Mouse (Mus musculus) gastrocnemius, adult 2 months (tissue): ENCODE results near the gene Frs3. TPM values are rescaled to one million over a fixed set of nuclear protein-coding genes. Genes with fewer than 3 reads are reported as not detected.

Source experiments
- DNase-seq: peaks from one replicate; pipeline ENCODE4 v3.0.0; 2022
- H3K27ac ChIP-seq: fragments of 200-600 bp; 2 replicates; pipeline ENCODE4 v1.8.1; 2022; ENCODE audit warnings: mild to moderate bottlenecking
- H3K4me3 ChIP-seq: fragments of 200-600 bp; 2 replicates; pipeline ENCODE4 v1.8.1; 2022; ENCODE audit warnings: mild to moderate bottlenecking, moderate library complexity
- CTCF ChIP-seq: fragments of 200-600 bp; IDR thresholded peaks from 2 replicates; pipeline ENCODE4 v1.8.1; 2022; ENCODE audit warnings: antibody characterized with exemption, mild to moderate bottlenecking, moderate library complexity
- intact Hi-C: fragments of 180-260 bp; cut with DNase I; formaldehyde crosslinking; loops from one replicate; pipeline ENCODE4 v1.15.1; 2025
- total RNA-seq, 2 experiments: library from RNA; stranded (reverse); gene quantifications; 2 replicates each; pipeline ENCODE4 v1.2.3; 2021

Frs3 gene
- total RNA-seq, 2 experiments from 2014 or later, result 4.2 to 5.7 TPM

DNA sequence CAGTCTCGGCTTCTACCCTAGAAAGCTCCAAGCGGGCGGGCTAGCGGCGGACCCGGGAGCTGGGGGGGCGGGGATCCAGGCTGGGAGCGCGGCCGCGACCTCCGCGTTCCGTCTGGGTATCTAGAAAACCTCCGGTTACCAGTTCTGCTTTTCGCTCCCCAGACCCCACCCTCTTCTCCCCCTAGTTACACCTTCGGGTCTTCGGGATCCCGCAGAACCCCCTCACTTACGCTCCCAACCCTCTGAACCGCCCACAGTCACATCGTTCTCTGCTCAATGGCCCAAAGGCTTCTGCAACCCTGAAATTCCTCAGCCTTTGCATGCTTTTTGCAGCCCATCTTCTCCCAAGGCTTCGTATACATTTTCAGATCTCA lies 6.5 kb downstream of the Frs3 start:
- no peak for DNase-seq
- TF ChIP-seq CTCF, result no peak
- intact Hi-C loops, result loop anchor here (10.0 kb wide), 1 partner anchor 331 kb away; the partner anchor contains the start of gene Mrps10
- Histone ChIP-seq H3K27ac (peak overlapping the region; percentile 88), H3K4me3 (peak overlapping the region; percentile 89)

DNA sequence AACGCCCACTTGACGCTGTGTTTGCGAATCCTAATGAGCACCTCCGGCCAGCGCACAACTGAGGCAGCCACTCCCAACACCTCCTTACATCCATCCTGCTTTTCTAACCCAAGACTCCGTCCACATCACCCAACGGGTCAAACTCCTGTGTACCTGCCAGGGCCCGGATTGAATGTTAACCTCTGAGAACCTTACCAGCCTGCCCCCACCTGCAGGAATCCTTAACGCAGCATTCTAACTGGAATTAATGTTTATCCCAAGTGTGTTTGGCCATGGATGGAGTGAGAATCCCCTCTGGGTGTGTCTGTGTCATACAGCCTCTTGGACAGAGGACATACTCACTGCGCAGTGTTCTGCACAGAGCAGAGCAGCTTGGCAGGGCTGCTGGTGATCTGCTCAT lies 9.3 kb downstream of the Frs3 start:
- DNase-seq, result no peak
- Histone ChIP-seq H3K4me3 (no peak overlapping the region), H3K27ac (no peak overlapping the region)
- TF ChIP-seq CTCF, result no peak
- intact Hi-C loops, result loop anchor here (10.0 kb wide), 1 partner anchor 333 kb away; the partner anchor contains the start of gene Mrps10

DNA sequence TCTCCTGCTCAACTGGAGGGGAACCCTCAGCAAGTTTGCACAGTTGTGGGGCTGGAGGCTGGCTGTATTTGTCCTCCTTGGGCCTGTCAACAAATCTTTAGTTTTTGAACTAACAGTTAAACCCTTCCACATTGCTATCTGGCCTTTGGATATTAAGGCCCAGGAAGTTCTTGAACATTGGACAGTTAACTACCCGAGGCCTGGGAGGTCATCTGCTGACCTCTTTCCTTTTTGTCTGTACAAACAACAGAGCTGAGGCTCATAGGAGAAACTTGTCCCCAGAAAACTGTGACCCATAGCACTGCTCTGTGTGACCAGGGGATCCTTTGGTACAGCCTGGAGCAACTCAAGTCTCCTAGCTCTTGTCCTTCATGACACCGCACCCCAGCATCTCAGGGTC lies 10.2 kb downstream of the Frs3 start:
- DNase-seq, result no peak
- TF ChIP-seq CTCF, result no peak
- intact Hi-C loops, result loop anchor here (10.0 kb wide), 1 partner anchor 334 kb away; the partner anchor contains the start of gene Mrps10
- Histone ChIP-seq H3K4me3 (no peak overlapping the region), H3K27ac (no peak overlapping the region)

DNA sequence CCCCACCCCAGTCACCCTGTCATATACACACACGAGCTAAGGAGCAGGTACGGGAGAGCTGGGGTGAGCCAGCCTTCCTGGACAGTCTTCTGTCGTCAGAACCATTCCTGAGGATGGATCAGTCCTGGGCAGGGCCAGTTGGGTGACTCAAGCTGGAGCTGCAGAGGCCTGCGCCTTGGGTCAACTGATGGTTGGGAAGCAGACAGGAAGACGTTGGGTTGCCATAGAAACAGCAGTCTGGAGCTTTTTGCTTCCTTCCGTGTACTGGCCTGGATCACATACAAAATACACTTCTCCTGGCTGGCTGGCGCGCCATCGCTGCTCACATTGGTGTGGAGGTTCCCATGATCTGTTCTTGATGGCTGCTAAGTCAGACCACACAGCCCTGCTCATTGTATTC lies 13.0 kb downstream of the Frs3 start:
- no peak for TF ChIP-seq CTCF
- Histone ChIP-seq H3K4me3 (no peak overlapping the region), H3K27ac (no peak overlapping the region)
- DNase-seq, result no peak
- intact Hi-C loops, result no loop called here

DNA sequence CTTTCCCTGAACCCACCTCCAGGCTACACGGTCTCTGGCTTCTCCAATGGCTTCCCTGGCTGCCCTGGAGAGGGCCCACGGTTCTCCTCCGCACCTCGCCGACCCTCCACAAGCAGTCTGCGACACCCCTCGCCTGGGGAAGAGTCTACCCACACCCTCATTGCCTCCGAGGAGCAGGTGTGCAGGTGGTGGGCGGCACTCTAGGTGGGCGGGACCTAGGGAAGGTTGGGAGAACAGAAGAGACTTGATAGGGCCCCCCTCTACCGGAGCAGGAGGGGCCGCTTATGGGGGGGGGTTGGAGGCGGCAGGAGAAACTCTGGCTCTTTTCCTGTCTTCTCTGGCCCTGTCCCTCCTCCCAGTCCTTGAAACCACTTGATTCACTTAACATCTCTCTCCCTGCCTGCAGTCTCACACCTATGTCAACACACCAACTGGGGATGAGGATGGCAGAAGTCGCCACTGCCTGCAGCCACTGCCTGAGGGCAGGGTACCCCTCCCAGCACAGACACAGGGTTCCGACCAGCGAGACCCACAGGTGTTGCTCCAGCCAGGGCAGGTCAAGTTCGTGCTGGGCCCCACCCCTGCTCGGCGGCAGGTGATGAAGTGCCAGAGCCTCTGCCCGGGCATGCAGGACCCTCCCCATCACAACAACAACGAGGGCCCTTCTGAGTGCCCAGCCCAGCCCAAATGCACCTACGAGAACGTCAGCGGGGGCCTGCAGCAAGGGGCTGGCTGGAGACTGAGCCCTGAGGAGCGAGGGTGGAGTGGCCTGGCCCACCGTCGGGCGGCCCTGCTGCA lies 13.9 kb downstream of the Frs3 start:
- intact Hi-C loops, result no loop called here
- TF ChIP-seq CTCF, result no peak
- no peak for DNase-seq
- Histone ChIP-seq H3K27ac (no peak overlapping the region), H3K4me3 (no peak overlapping the region)

DNA sequence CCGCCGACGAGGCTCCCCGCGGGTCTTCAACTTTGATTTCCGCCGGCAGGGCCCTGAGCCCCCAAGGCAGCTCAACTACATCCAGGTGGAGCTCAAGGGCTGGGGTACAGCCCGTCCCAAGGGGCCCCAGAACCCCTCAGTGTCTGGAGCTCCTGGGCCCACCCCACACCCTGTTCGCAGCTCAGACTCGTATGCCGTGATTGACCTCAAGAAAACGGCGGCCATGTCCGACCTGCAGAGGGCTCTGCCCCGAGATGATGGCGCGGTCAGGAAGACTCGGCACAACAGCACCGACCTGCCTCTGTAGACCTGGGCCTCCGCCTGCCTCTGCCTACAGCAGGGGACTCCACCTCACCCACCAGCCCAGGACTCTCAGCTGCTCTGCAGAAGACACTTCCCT lies 14.7 kb downstream of the Frs3 start:
- intact Hi-C loops, result no loop called here
- no peak for DNase-seq
- no peak overlapping the region for H3K27ac ChIP-seq
- no peak for TF ChIP-seq CTCF
- H3K4me3 ChIP-seq, result no peak overlapping the region

DNA sequence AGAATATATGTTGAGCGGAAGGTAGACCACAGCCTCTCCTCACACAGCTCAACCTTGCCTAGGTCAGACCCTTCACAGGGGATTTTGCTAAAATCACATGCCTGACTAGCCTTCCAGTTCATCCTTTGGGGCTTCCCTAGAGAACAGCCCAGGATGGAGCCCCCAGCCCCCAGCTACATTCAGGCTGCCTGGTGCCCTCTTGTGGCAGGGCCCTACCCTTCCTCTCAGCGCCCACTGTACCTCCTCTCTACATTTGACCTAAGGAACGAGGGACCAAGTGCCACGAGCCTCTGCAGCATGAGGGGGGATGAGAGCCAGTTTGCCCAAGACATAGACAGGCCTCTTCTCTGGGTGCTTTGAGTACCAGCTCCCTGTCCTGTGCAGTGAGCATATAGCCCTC lies 15.9 kb downstream of the Frs3 start:
- intact Hi-C loops, result no loop called here
- TF ChIP-seq CTCF, result peak; percentile 39; the same call in 1 of the 2 replicates
- no peak for DNase-seq

DNA sequence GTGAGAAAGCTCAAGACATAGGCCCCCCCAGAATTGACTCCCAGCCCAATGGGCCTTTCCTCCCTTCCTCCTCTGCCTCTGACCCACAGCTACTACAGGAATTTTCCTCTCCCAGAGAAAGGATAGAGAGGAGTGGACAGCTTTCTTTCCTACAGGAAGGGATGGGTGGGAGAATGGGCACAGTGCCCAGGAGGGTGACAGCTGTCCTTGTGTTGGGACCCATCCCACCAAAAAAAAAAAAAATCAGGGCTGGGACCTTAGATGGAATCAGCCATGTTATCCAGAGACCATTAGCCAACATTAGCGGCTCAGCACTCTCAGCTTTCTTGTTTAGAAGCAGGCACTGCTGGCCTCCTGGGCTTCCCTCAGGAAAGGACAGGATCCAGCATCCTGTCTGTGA lies 17.4 kb downstream of the Frs3 start:
- no peak for DNase-seq
- TF ChIP-seq CTCF, result no peak
- intact Hi-C loops, result no loop called here
- no peak overlapping the region for H3K27ac ChIP-seq
- H3K4me3 ChIP-seq, result no peak overlapping the region

More for the DNA sequence above, 15.9 kb downstream of the Frs3 start:
- Histone ChIP-seq H3K27ac (no peak overlapping the region), H3K4me3 (no peak overlapping the region)

DNA sequence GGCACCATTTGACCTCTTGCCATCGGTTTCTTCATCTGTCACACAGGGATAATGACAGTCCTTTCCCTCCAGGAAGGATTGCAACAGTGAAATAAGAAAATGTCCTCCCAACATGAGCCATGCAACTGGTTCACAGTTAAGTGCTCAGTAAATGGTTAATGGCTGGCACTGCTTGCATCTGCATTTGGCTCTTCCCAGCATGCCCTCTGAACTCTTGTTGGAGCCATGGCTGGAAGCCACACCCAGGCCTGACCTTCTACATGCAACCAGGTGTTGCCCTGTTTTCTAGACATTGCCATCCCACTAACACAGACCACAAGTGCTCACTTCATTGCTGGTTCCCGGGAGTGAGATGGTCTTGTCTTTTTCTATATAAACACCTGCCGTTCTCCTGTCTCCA lies 19.1 kb downstream of the Frs3 start:
- no peak for DNase-seq
- intact Hi-C loops, result no loop called here
- TF ChIP-seq CTCF, result no peak
- no peak overlapping the region for H3K4me3 ChIP-seq
- H3K27ac ChIP-seq, result no peak overlapping the region

DNA sequence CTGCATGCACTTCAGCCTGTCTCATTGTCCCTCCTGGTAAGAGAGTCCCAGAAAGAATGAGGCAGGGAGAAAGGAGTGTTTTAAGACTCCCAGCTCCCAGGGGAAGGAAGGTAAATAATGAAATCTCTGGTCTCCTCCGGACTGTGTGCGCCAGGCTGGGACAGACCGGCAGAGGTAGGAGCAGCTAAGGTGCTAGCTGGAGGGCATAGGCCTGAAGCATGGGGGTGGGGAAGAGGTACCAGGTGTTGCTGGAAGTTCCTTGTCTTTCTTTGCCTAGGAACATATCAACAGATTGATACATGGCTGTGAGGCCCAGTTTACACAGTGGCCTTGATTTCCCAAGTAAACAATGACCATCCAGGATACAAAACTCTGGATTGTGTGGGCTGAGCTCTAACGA lies 20.1 kb downstream of the Frs3 start:
- Histone ChIP-seq H3K4me3 (no peak overlapping the region), H3K27ac (no peak overlapping the region)
- no peak for DNase-seq
- no peak for TF ChIP-seq CTCF
- intact Hi-C loops, result no loop called here

DNA sequence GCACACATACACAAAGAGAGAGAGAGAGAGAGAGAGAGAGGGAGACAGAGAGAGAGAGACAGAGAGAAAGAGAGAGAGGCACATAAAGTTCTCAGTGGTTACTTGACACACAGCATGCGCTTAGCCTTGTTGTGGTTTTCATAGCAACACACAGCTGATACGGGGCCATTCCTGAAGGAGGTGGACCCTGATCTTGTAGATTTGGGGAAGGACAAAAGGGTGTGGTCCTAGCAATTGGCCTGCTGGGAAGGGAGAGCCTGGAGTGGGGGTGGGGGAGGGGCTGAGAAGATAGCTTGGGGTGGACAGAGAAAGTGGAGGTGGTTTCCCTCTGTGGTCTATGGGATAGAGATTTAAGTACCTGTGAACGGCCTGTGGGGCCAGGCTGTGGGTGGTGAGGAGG lies 21.2 kb downstream of the Frs3 start:
- Histone ChIP-seq H3K27ac (no peak overlapping the region), H3K4me3 (no peak overlapping the region)
- no peak for DNase-seq
- intact Hi-C loops, result no loop called here
- TF ChIP-seq CTCF, result no peak

DNA sequence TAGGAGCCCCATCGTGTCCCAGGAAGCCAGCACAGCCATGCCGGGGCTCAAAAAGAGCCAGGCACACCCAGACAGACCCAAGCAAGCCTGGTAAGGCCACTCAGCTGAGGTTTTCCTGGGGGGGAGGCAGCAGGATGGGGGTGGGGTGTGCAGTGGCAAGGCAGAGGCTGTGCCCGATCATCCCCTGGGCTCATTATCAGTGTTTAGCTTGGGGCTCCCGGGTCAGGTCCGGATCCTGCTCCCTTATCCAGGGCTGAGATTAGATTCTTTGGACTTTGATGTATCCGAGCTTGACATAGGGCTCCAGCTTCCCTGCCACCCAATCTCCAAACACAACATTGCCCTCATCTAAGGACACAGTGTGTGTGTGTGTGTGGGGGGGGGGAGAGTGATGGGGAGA lies 23.1 kb downstream of the Frs3 start:
- TF ChIP-seq CTCF, result no peak
- H3K4me3 ChIP-seq, result no peak overlapping the region
- intact Hi-C loops, result no loop called here
- H3K27ac ChIP-seq, result no peak overlapping the region
- no peak for DNase-seq

DNA sequence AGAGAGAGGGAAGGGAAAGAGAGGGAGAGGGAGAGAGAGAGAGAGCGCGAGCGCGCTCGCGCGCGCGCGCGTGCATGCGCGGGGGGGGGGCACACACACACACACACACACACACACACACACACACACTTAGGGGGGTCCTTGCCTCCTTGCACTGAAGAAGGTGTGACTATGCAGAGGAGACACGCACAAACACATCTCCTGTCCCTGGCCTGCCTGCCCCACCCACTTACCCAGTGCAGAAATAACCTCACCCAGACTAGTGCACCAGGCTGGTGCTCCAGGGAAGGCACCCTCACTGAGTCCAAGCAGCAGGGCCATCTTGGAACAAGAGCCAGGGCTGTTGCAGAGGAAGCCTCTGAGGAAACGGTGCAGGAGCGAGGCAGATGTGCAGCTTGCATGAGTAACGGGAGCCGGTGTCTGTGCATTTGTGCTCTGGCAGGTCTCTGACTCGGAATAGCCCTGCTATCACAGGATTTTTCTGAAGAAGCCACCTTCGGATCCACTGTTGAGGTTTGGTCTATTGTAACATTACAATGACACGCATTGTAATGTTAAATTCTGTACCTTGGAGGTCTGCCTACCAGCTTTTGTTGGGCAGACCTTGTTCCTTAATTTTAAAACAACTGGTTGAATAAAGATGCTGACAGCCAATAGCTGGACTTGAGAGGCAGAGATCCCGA lies 24.2 kb downstream of the Frs3 start:
- H3K4me3 ChIP-seq, result no peak overlapping the region
- DNase-seq, result no peak
- H3K27ac ChIP-seq, result no peak overlapping the region
- no peak for TF ChIP-seq CTCF
- intact Hi-C loops, result no loop called here

DNA sequence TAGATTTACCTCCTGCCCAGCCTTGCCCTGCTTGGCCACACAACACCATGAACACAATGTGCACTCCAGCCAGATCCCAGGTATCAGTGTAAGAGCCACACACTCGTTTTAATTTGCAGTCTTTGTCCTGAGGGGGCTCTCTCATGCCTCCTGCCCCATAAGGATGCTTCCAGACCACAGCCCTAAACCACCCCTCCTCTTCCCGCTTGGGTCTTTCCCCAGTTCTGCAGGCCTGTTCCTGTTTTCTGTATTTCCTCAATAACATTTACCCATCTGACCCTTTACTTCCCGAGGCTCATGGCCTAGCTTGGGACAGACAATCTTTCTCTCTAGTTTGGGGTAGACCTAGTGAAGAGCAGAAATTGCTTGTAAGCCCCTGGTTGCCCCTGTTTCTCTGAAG lies 26.2 kb downstream of the Frs3 start:
- no peak overlapping the region for H3K4me3 ChIP-seq
- no peak for DNase-seq
- TF ChIP-seq CTCF, result no peak

More for the DNA sequence above, 26.2 kb downstream of the Frs3 start:
- intact Hi-C loops, result no loop called here
- H3K27ac ChIP-seq, result no peak overlapping the region
